Mouse (Mus musculus) megakaryocyte progenitor cell, adult 5-6 weeks (primary cell): ENCODE data around the gene Rheb. TPM values are rescaled to one million over a fixed set of nuclear protein-coding genes. Genes with fewer than 3 reads are reported as not detected.
"Not testable (repeated sequence)": the region's sequence is repeated elsewhere in the genome, so short reads cannot be mapped to it uniquely, and the experiment has no call there.

Experiments
- ATAC-seq: replicated peaks from 2 replicates; pipeline ENCODE4 v1.8.0; 2016; ENCODE audit warnings: mild to moderate bottlenecking, moderate TSS enrichment, inconsistent platforms; ENCODE audit not compliant: poor library complexity
- total RNA-seq, 2 experiments: library from RNA; stranded (forward) in 1 of 2; stranded (reverse) in 1 of 2; fragments of 157-497, 149-512 nt in 1 of 2; fragments of 200-1000 nt in 1 of 2; gene quantifications; 2 replicates each; pipeline versions ENCODE4 v1.2.3 to v1.2.4; 2015 to 2017

The Rheb gene
- total RNA-seq (2015) (102 and 112 TPM in 2 replicates), total RNA-seq (2017) (45.9 and 46.0 TPM in 2 replicates)

DNA sequence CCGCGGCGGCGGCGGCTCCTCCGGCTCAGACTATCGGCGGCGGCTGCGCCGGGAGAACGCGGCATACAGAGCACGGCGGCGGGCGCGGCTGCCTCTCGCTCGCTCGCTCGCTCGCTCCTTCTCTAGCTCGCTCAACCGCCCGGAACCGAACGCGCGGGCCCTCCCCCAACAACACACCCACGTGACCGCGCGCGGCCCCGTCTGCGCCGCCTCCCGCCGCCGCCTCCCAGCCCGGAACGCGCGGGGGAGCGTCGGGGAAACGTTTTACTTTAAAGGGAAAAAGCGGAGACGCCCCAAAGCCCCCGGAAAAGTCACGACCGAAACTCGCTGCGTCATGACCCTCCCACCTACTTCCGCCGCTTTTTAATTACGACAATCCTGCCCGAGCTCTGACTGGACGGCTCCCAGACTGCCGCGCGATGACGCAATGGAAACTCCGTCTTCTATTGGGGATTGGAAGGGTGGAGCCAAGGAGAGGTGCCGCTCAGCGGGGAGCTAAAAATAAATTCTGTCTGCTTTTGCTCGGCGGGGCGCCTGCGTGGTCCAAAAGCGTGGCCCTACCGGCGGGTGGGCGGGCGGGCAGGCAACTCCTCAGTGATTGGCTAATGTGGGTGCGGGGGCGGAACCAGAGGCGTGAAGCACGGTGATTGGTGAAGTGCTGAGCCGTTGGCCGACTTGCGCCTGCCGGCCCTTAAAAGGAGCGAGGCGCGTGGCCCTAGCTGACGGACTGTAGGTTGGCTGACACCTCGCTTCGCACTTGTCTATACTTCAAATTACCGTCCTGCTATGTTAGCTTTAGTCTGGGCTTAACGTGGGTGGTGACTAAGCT is at the start of gene Rheb:
Gene Rheb (minus strand): TSS at position 351 of the 829 bp plus-strand sequence.
- ATAC-seq = peak; percentile 88

DNA sequence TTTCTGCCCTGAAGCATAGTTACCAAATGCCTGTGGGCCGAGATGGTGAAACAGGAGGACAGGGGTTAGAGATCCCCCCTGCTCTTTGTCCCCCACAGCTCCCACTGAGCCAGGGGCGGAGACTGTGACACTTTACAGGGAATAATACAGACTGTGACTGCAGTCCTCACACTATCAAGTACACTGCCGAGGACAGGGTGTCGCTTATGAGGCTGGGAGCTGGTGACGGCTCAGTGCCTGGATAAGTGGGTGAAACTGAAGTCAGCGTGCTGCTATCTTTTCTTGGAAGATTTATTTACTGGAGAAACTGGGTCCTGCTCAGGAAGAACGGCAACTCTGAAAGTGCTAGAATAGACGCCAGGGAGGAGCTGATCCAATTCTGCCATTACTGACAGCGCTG is 47.4 kb upstream of the Rheb start:
- no peak for ATAC-seq

DNA sequence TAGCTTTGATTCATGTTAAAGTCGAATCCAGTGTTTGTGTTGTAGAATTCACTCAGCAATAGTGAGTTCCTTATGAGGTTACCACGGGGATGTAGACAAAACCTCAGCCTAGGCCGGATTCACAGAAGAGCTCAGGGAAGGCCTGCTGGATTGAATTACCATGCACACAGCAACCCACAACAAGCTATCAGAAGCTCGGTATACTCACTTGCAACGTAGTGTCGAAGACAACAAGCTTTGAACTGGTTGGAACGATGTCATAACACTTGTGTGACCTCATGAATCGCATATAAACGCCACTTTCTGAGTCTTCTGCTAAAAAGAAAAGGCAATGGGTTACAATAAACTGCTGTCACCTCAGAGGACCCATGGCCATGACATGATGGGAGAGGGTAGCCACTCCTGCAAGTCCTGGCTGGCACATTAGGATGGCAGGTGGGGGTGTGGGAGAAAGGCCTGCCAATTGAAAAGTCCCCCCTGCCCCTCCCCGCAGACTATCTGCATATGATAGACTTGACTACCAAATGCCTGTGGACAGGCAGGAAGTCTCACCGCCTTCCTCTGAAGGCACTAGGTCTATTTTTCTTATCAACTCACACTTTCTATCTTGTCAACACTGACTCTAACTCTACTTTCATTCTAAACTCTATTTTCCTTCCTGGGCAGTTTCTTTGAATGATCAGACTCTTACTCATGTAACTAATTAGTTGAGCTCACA is 46.6 kb upstream of the Rheb start:
- no peak for ATAC-seq

DNA sequence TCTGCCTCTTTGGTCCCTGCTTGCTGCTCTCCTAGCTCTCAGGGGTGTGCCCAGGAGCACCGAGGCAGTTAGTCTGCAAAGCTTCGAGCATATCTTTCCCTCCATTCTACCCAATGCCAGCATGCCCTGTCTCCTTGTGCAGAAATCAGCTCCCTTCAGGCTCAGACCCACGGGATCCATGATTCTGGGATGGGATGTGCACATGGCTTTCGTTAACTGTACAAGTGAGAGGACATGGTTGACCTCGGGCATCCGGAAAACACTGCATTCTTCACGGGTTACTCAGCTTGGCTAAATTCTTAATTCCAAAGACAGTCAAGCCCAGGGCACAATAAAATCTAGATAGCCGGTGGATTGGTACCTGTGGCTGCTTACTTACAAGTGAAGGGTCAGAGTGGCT is 44.8 kb upstream of the Rheb start:
- no peak for ATAC-seq

DNA sequence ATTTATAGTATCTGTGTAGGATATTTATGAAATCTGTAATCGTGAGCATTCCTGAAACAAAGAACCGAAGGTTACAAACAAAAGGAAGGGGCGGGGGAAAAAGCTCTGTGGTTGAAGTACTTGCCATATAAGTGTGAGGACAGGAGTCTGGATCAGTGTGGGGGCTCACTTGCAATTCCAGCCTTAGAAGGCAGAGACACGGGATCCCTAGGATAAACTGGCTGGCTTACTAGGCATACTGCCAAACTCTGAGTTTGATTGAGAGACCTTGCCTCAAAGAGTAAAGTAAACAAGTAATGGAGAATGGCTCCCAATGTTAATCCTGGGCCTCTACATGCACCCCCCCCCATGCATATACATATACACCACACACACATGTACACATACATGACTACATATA is 36.3 kb upstream of the Rheb start:
- ATAC-seq = no peak

DNA sequence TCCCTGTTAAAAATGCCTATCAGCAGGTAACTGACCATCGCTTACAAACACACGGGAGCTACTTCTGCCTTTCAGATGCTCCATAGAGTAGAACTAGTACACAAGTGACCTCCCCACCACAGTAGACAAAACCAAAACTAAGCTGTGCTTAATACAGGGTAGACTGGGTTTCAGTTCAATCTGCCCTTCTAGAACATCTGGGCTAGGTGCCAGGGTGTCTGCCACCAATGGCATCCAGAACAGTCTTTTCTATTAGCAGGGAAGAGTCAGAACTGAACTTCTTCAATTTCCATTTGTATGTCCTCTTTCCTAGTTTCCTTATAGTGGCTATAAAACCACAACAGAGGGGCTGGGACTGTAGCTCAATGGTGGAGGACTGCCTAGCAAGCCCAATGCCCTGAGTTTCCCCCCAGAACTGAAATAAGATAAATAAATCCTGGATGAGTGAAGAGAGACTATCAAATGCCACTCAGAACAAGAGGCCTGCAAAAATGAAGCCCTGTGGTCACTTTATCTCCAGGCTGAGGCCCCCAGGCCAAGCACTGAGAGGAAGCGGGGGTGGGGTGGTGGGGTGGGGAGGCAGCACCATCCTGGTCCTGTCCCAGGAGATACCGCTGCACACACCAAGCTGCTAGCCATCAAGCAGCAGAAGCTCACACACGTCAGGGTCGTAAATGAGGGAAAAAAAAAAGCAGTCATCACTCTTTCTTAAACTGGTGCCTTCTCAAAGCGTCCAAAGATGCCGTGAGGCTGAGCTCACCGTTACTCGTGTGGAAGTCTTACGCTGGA is 35.6 kb upstream of the Rheb start:
- peak; percentile 66 for ATAC-seq

DNA sequence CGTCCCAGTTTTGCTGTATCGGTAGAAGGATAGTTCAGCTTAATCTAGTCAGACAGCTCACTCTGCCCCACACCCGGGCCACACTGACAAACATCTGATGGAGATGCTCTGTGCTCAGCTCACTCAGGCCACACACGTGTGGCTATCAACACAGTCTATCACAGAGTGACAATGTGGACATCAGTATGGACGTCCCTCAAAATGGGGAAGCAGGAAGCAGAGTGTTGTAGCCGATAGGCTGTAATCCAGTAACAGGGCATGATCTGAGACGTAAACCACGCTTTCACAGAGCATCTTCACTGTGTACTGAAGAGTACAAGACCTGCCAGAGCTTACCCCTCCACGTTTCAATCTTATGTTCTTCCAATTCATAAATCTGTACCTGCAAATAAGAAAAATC is 34.2 kb upstream of the Rheb start:
- ATAC-seq = no peak

DNA sequence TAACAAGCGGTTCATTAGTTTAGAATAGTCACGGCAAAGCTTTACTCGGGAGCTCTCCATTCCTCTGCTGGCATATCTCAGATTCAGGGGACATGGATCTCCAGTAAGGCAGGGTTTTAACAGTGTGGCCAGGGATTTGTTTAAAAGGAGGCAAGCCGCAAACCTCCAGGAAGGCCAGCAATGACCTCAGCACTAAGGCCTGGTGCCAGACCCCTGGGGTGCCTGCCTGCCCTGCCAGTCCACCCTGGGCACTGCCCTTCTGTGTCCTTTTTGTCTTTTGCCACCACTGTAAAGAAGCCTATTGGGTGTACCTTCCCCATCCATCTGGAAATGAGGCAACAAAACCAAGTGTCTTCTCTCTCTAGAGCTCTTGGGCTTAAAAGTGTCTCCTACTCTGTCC is 31.7 kb upstream of the Rheb start:
- ATAC-seq = no peak

DNA sequence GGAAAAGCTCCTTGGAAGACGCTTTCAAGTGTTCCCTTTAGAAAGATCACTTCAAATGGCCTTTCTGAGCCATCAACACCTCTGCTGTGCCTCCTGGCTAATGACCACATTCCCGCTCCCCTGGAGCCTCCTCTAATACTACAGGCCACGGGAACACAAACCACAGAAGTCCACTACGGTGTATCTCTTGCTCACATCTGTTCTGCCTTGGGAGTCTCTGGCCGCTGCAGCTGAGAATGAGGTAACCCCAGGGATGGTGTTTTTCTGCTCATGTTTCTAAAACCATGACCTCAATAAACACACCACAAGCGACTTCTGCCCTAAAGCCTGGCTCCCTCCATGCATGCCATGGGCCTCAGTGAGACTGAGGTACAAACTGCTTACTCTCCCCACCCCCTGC is 30.8 kb upstream of the Rheb start:
- no peak for ATAC-seq

DNA sequence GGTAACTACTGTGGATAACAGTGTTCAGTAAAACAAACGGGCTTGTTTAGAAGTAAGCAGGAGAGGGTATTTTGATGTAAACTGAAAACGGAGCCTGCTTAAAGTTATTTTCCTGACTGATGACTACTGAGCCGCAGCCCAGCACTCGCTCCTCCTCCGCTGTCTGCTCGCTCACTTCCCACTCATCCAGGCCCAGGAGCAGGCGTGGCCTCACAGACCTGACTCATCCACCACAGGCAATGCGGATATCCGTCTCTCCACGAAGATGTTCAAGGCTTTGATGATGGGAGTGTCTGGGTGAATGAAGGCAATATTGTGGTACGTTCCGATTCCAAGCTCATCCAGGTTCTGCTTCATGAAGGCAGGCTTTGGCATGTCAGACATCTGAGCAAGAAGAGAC is 28.9 kb upstream of the Rheb start:
- ATAC-seq = no peak

DNA sequence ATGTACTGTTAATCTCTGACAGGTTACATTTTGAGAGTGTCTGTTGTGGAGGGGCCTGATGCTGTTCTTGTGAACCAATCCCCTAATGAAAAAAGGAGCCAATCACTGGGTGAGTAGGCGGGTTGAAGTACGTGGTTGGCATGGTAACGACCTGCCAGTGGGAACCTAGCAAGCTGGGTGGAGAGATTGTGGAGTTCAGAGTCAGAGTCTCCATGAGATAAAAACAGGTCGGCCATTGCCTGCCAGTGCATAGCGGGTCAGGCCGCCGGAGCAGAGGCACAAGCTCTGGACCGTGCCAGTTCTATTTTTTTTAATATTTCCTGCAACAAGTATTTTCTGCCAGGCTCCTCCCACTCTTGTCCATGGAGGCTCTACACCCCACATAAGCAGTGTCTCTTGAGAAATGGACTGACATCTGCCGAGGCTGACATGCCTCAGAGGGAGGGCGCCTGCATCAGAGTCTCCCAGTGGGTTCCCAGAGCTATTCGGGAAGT is 27.4 kb upstream of the Rheb start:
- peak; percentile 60 for ATAC-seq

DNA sequence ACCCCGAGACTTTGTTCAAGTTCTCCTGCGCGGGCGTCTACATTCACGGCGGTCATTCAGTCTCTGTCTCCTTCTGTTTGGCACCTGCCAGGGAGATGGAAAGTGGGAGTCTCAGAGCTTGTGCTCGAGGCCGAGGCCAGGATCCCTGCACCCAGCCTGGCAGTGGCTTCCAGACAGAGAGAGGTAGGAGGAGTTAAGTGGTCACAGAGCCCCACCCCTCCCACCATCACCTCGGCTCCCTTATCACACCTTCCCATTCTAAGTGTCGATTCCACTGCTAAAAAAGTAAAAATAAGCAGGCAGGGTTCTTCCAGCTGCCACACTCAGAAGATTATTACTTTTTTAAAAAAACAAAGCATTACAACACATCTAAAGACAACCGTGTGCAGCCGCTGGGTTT is 21.4 kb upstream of the Rheb start:
- peak; percentile 73 for ATAC-seq

DNA sequence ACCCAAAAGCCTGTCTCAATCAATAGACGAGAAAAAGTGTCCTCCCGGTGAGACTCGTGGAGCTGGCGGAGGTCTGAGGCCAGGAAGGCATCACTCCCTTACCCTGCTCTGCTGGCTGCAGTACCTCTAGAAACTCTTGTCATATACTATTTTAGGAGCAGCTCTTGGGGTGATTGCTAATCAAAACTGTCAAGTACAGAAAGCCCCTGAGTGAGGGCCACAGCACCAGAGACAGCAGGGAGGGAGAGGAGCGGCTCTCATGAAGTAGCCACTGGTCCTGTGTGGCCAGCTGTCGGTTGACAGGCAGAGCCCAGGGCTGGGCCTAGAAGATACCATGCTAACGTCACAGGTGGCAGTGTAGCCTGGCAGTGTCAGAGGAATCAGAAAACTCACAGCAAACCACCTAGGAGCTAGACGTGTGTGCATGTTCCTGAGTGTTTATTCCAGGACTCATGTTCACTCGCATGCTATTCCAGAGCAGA is 19.1 kb upstream of the Rheb start:
- ATAC-seq = no peak

DNA sequence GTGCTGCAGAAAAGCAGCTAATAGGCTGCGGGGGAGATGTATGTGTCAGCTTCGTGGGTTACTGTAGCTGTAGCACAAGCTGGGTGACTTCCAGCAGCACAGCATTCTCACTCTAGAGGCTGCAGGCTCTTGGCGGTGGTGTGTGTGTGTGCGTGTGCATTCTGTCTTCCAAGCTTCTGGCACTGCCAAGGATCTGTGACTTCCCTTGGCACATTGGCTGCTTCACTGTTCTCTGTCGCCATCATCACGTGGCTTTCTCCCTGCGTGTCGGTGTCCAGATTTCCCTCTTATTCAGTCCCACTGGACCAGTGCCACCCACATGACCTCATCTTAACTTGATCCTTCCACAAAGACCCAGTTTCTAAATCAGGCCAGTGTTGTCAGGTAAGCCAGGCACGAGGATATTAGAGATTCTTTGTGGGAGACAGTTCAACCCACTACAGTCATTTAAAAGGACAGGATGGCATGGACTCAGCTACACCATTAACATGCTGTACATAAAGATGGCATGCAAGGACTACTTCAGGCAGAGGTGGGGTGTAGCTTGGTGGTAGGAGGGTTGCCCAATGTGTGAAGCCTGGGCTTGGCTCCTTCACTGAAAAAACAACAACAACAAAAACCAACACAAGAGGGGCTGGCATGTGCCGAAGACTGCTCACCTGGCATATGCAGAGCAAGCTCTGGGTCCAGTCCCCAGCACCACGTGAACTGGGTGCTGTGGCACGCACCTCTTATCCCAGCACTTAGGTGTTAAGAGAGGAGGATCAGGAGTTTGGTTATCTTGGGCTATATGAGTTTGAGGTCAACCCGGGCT is 18.4 kb upstream of the Rheb start:
- ATAC-seq = peak; percentile 25; the same call in 1 of the 2 replicates

DNA sequence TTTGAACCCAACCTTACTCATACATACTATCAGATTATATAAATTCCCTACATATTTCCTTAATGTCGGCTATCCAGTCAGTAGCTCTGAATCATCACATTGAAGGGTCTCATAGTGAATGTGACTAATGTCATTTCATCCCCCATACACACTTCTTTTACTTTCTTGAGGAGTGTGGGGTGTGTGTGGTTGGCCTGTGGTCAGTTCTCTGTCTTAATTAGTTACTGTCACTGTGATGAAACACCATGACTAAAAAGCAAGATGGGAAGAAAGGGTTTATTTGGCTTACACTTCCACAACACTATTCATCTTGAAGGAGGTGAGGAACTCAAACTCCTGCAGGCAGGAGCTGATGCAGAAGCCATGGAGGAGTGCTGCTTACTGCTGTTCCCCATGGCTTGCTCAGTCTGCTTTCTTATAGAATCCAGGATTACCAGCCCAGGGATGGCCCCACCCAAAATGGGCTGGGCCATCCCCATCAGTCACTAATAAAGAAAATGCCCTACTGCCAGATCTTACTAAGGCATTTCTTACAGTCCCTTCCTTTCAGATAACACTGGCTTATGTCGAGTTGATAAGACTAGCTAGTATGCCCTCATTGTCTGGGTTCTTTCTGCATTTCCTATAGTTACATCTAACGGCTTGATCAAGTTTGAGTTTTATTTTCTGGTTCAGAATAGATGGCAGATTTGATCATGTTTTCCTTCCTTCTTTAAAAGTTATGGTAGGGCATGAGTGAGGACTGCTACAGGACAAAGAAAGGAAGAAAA is 17.5 kb upstream of the Rheb start:
- ATAC-seq = peak; percentile 49

DNA sequence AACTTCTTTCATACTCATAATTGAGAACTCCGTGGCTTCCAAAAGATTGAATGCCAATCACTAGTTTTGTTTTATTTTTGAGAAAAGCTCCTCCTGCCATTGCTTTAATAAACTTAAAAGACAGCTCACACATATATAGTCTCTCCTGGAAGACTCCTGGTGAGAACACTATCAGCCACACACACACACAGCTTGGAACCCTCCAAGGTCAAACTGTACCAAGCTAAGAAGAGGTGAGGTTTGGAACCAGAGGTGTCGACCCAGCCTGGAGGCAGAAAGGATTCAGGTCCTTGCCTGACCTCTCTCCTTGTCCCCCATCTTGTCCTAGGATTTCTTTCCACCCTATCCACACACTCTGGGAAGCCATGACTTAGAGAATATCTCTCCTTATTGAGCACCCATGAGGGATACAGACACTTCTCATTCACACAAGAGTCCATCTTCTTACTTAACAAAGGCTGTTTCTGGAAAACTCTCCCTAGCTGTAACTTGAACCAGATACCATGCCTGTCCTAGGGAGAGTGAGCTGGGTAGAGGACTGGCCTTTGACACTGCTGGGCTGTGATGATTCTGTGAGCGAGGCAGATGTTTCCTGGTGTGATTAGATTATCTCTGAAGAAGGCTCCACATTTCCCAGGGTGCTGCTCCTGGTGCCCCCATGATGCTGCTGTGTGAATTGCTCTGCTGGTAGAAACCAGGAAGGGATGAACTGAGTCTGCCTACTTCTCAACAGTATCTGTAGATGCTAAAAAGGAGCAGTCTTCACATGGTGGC is 12.6 kb upstream of the Rheb start:
- peak; percentile 89 for ATAC-seq

DNA sequence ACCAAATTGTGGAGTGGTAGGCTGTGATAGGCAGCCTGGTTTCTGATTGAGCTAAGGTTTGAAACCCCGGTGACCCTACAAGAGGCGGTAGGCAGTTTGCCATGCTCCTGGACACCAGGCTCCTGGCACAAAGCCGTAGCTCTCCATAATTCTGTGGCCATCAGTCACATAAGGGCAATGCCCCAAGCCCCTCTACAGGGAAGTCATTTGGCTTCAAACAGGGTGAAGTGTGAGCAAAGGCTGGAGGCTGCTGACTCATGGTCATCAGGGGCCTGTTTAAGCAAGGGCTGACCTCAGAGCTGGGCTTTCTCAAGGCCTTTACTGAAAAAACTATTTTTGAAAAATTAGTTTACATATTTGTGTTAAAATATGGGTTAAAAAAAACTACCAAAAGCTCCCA is 11.8 kb upstream of the Rheb start:
- no peak for ATAC-seq

DNA sequence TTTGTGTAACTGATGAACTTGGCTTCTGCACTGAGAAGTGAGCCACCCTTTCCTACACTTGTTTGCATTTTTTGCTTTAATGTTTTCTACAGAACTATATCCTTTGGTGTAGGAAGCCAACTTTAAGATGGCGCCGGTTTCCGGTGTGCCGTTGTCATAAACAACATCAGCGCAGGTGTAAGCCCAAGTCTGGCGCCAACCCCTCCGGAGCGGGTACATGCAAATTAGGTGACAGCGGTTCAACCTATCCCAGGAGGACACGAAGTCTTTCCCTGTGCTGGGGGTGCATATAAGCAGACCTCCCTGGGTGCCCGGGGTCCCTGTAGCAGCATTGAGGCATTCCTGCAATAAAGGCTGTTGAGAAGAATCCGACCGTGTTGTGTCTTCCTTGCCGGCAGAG is 5.8 kb upstream of the Rheb start:
- ATAC-seq = not testable (repeated sequence)

DNA sequence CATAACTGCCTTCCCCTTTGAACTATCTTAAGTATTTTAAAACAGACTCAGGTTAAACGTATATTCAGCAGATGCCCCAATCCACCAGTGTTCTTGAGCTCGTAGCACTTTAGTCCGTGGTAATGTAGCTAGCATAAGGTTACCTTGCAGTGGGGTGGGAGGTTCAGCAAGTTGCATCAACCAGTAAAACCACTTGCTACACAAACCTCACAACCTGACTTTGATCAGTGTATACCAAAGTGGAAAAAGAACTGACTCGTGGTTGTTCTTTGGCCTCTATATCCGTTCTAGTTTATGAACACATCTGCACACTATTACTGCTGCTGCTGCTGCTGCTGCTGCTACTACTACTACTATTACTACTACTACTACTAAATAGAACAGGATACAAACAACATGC is 1.4 kb upstream of the Rheb start:
- ATAC-seq = no peak
